Mouse (Mus musculus) myocyte (in vitro differentiated cells): Measurements from ENCODE around the gene Cavin3. TPM values are rescaled to one million over a fixed set of nuclear protein-coding genes. Genes with fewer than 3 reads are reported as not detected.

Experiments used
- H3K27me3 ChIP-seq: one replicate; pipeline ENCODE4 v1.6.1; 2011; ENCODE audit not compliant: control insufficient read depth, insufficient read depth, insufficient read length
- H3K36me3 ChIP-seq: one replicate; pipeline ENCODE4 v1.6.1; 2011; ENCODE audit not compliant: control insufficient read depth, insufficient read depth
- H3K4me2 ChIP-seq: one replicate; pipeline ENCODE4 v1.6.1; 2011; ENCODE audit warnings: low read depth, control low read depth
- H3K4me3 ChIP-seq: one replicate; pipeline ENCODE4 v1.5.1; 2011; ENCODE audit warnings: mild to moderate bottlenecking, control low read depth, moderate library complexity
- H3K79me2 ChIP-seq: one replicate; pipeline ENCODE4 v1.6.1; 2011; ENCODE audit not compliant: control insufficient read depth, insufficient read depth
- H3ac ChIP-seq: one replicate; pipeline ENCODE4 v1.6.1; 2011; ENCODE audit not compliant: control insufficient read depth, insufficient read length
- CEBPB ChIP-seq: IDR thresholded peaks from 2 replicates; pipeline ENCODE4 v1.6.1; 2011; ENCODE audit warnings: mild to moderate bottlenecking, moderate library complexity; ENCODE audit not compliant: poor library complexity, insufficient read depth, severe bottlenecking
- E2F4 ChIP-seq: IDR thresholded peaks from one replicate; pipeline ENCODE4 v1.6.1; 2011; ENCODE audit warnings: mild to moderate bottlenecking, control low read depth, moderate library complexity; ENCODE audit not compliant: insufficient read depth
- MAX ChIP-seq: IDR thresholded peaks from one replicate; pipeline ENCODE4 v1.6.1; 2011; ENCODE audit warnings: low read depth, mild to moderate bottlenecking, control low read depth
- MYOD1 ChIP-seq, 3 experiments: IDR thresholded peaks; one replicate each; pipeline ENCODE4 v1.6.1; 2011; ENCODE audit warnings: control low read depth in 2 of 3, low read depth in 2 of 3, mild to moderate bottlenecking in 2 of 3, moderate library complexity in 1 of 3; ENCODE audit not compliant: insufficient read length in 2 of 3, control insufficient read depth in 1 of 3
- MYOG ChIP-seq, 3 experiments: IDR thresholded peaks; one replicate each; pipeline ENCODE4 v1.6.1; 2011; ENCODE audit warnings: control low read depth in 2 of 3, low read depth in 2 of 3, mild to moderate bottlenecking in 2 of 3; ENCODE audit not compliant: insufficient read length in 2 of 3, control insufficient read depth in 1 of 3, insufficient read depth in 1 of 3
- POLR2A ChIP-seq: IDR thresholded peaks from one replicate; pipeline ENCODE4 v1.6.1; 2011; ENCODE audit warnings: low read depth, mild to moderate bottlenecking, control low read depth, moderate library complexity; ENCODE audit not compliant: insufficient read length
- POLR2AphosphoS2 ChIP-seq: IDR thresholded peaks from one replicate; pipeline ENCODE4 v1.6.1; 2011; ENCODE audit warnings: low read depth, control low read depth; ENCODE audit not compliant: insufficient read length
- REST ChIP-seq: IDR thresholded peaks from one replicate; pipeline ENCODE4 v1.6.1; 2011; ENCODE audit warnings: mild to moderate bottlenecking, control low read depth, moderate library complexity; ENCODE audit not compliant: insufficient read depth, insufficient read length
- SRF ChIP-seq: IDR thresholded peaks from one replicate; pipeline ENCODE4 v1.6.1; 2011; ENCODE audit warnings: low read depth; ENCODE audit not compliant: control insufficient read depth, insufficient read length
- TCF12 ChIP-seq: IDR thresholded peaks from one replicate; pipeline ENCODE4 v1.6.1; 2011; ENCODE audit warnings: mild to moderate bottlenecking, control low read depth; ENCODE audit not compliant: poor library complexity, insufficient read depth, severe bottlenecking
- TCF3 ChIP-seq: IDR thresholded peaks from one replicate; pipeline ENCODE4 v1.6.1; 2011; ENCODE audit warnings: low read depth, control low read depth; ENCODE audit not compliant: insufficient read length
- USF1 ChIP-seq: IDR thresholded peaks from one replicate; pipeline ENCODE4 v1.6.1; 2011; ENCODE audit warnings: low read depth, mild to moderate bottlenecking, control low read depth, moderate library complexity
- polyA plus RNA-seq: library from polyadenylated mRNA; unstranded; fragments of >200 nt; fragmentation: generic; extraction: Trizol; gene quantifications from one replicate; pipeline ENCODE4 v1.2.1, GENCODE M21; 2012; ENCODE audit warnings: missing spikeins

Cavin3 gene
- polyA plus RNA-seq, 1 experiment = 88.4 TPM

DNA sequence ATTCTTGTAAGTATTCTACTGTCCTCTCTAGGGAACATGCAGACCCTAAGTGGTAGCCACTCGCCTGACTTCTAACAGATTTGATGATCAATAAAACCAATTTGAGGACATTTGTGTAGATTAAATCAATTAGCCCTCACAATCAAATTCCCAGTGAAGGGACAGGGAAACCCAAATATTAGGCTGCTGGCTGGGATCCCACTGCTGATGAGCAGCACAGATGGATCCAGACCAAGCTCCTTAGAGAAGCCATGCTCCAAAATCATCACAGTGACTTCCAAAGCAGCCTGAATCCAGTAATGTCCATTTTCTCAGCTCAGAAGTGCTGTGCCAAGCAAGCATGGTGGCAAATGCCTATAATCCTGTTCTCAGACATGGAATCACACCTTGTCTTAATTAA, 17.6 kb upstream of the Cavin3 start:
- no peaks in the 10 kb centered on the region for H3K36me3 ChIP-seq
- H3K4me2 ChIP-seq = no peak overlapping the region
- no peak for TF ChIP-seq TCF3
- TF ChIP-seq POLR2A = no peak
- no peak for TF ChIP-seq SRF
- TF ChIP-seq E2F4 = no peak
- no peak for TF ChIP-seq TCF12
- no peak for TF ChIP-seq MYOG (IDR thresholded peaks at IDR 0.05; ENCODE audit: control insufficient read depth in 1 of 3, insufficient read depth in 1 of 3, insufficient read length in 2 of 3, low read depth in 2 of 3)
- TF ChIP-seq MYOD1 (IDR thresholded peaks at IDR 0.05; ENCODE audit: control insufficient read depth in 1 of 3, insufficient read length in 2 of 3, low read depth in 2 of 3) = no peak
- no peak for TF ChIP-seq REST
- no peak for TF ChIP-seq POLR2AphosphoS2
- TF ChIP-seq CEBPB = no peak
- TF ChIP-seq MAX = no peak
- H3K27me3 ChIP-seq = no peaks in the 10 kb centered on the region
- H3K4me3 ChIP-seq = no peak overlapping the region
- H3ac ChIP-seq = no peak overlapping the region
- no peaks in the 10 kb centered on the region for H3K79me2 ChIP-seq

DNA sequence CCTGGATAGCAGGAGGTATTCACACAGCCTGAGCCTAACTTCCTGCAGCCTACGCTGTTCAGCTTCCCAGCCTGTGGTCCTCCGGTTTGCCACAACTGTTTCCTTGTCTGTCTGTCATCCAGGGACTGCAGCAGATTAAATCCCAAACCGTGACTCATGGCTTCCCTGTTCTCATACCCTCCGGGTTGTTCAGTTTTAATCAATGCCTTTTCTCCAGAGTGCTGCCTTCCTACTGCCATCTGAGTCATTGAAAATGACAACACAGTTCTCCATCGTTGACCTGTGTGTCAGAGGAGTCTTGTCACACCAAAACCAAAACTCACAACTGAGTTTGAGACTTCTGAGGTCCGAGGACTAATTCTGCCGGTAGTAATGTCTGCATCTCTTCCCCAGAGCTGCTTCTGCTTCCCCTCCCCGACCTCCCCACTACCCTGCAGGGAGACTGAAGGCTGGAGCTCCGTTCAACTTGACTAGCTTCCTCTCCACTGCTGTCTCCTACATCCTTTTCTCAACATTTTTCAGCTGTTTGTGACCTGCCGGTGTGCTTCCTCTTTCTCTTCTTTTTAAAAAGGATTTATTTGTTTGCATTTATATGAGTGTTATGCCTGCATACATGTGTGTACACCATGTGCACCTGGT, 16.9 kb upstream of the Cavin3 start:
- H3K4me3 ChIP-seq = no peak overlapping the region
- TF ChIP-seq MYOG (IDR thresholded peaks at IDR 0.05; ENCODE audit: control insufficient read depth in 1 of 3, insufficient read depth in 1 of 3, insufficient read length in 2 of 3, low read depth in 2 of 3) (no peak), TCF3 (no peak), MYOD1 (IDR thresholded peaks at IDR 0.05; ENCODE audit: control insufficient read depth in 1 of 3, insufficient read length in 2 of 3, low read depth in 2 of 3) (no peak)
- peak overlapping the region; percentile 47 for H3K4me2 ChIP-seq
- no peak overlapping the region for H3ac ChIP-seq
- no peaks in the 10 kb centered on the region for H3K36me3 ChIP-seq
- H3K79me2 ChIP-seq = no peaks in the 10 kb centered on the region
- H3K27me3 ChIP-seq = no peaks in the 10 kb centered on the region

DNA sequence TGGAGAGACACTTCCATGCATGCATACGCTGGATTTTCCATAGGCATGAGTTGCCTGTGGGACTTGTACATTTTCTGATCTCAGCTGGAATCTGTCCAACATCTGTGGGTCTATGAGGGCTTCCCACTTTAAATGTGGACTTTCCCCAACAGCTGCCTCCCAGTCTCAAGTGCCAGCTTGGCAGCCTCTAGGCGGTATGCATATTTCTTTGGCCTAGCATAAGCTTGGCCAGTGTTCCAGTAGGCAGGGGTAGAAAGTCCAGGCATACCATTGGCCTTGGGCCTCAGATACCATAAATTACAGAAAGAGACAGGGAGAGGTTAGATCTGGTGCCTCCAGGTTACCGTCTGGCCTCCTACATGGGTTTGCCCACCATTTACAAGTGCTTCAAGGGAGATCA, 15.8 kb upstream of the Cavin3 start:
- TF ChIP-seq MAX = no peak
- no peak overlapping the region for H3K4me3 ChIP-seq
- H3K27me3 ChIP-seq = no peaks in the 10 kb centered on the region
- no peaks in the 10 kb centered on the region for H3K79me2 ChIP-seq
- no peak overlapping the region for H3ac ChIP-seq
- H3K4me2 ChIP-seq = no peak overlapping the region
- no peaks in the 10 kb centered on the region for H3K36me3 ChIP-seq

DNA sequence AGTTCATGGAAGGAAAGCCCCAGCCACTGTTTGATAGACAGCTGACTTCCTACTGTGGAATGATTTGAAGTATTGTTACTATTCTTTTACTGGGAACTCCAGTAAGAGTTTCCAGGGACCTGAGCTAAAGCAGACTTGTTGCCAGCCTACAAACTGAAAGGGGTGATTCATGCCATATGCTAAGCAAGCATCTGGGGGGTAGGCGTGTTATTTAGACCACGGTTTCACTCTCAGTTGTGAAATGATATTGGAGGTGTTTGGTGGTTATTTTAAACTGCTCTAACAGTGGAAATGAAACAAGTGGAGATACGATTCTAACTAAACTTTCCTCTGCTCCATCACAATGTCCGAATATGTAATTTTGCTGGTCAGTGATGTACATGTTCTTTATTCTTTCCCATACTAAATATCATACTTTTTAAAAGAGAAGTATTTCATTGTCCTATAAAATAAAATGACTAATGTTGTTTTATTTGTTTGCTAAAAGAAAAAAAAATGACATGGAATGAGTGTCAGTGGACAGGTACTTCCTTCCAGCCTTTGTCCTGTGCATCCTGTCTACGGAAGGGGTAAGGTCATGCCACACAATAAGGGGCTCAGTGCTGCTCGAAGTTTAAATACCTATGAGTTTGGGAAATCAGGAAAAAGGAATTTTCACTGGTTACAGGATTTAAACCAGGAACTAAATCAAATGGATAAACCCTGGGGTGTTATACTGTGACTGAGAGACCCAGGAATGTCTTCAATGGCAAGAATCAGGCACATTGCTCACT, 5.2 kb upstream of the Cavin3 start:
- Histone ChIP-seq H3K79me2 (no peaks in the 10 kb centered on the region), H3K4me3 (no peak overlapping the region), H3ac (no peak overlapping the region), H3K36me3 (no peaks in the 10 kb centered on the region), H3K27me3 (no peaks in the 10 kb centered on the region), H3K4me2 (no peak overlapping the region)
- TF ChIP-seq POLR2A (no peak), CEBPB (no peak), E2F4 (no peak), REST (no peak), MAX (no peak)

GRCm38 (mm10) chr7:105485029-105485428, 2.9 kb upstream of the Cavin3 start:
- TF ChIP-seq MYOG (IDR thresholded peaks at IDR 0.05; ENCODE audit: control insufficient read depth in 1 of 3, insufficient read depth in 1 of 3, insufficient read length in 2 of 3, low read depth in 2 of 3) = no peak
- TF ChIP-seq POLR2A = no peak
- no peak for TF ChIP-seq TCF12
- TF ChIP-seq USF1 = no peak
- TF ChIP-seq REST = no peak
- TF ChIP-seq MYOD1 (IDR thresholded peaks at IDR 0.05; ENCODE audit: control insufficient read depth in 1 of 3, insufficient read length in 2 of 3, low read depth in 2 of 3) = no peak
- no peak for TF ChIP-seq TCF3
- no peak for TF ChIP-seq MAX
- Histone ChIP-seq H3K79me2 (no peaks in the 10 kb centered on the region), H3K27me3 (no peaks in the 10 kb centered on the region), H3K36me3 (no peaks in the 10 kb centered on the region), H3ac (no peak overlapping the region), H3K4me2 (no peak overlapping the region), H3K4me3 (no peak overlapping the region)

DNA sequence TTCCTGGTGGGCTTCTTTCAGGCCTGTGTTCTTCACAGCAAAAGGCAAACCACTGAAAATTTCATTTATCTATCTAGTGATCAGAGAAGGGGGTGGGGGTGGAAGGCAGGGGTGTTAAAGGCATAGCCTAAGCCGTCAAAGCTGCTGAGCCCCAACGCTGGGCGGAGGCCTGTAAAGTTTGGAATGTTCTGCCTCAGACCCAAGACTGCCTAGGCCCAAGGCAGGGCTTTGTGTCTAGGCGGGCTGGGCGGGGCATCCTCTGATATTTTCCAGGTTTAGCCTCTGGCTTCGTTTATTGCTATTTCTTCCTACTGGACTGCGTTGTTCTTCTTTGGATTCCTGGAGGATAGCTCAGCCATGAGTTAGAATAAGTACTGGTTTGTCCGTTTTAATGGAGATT, 326 bp upstream of the Cavin3 start:
- peak overlapping the region; percentile 57 for H3K4me3 ChIP-seq
- H3K4me2 ChIP-seq = peak overlapping the region; percentile 85
- peak overlapping the region; percentile 46 for H3ac ChIP-seq
- H3K36me3 ChIP-seq = no peaks in the 10 kb centered on the region
- no peak for TF ChIP-seq MYOD1 (IDR thresholded peaks at IDR 0.05; ENCODE audit: control insufficient read depth in 1 of 3, insufficient read length in 2 of 3, low read depth in 2 of 3)
- TF ChIP-seq POLR2A = peak; percentile 37
- H3K79me2 ChIP-seq = no peaks in the 10 kb centered on the region
- H3K27me3 ChIP-seq = no peaks in the 10 kb centered on the region
